Mouse (Mus musculus): ENCODE results near the gene Galntl5.
"Not testable (repeated sequence)": the region's sequence is repeated elsewhere in the genome, so short reads cannot be mapped to it uniquely, and the experiment has no call there.

Galntl5 gene

DNA sequence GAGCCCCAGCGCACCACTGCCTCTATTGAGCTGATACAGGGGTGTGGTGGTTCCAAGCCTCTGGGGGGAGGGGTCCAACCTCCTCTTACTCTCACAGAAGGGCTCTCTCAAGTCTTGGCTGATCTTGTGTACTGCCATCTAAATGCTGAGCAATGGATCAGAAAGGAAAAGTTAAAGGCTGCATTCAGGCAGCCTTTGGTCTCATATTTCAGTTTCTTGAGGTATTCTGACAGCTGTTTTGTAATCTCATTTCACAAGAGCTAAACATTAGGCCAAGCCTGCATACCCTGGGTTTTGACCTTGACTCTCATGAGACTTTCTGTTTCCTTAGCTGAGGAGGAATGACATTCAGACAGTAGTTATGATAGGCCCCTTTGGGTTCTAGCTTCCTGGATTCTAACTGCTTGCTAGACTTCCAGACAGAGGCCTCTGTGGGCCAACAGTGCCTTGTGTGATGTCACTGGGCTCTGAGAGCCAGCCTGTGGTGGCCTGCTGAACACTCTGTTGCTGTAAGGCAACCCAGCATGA, at the start of gene Galntl5:
Gene Galntl5 (plus strand): TSS at position 457 of the 528 bp plus-strand sequence.
- no peak for DNase-seq (ENCODE audit: low spot score)

DNA sequence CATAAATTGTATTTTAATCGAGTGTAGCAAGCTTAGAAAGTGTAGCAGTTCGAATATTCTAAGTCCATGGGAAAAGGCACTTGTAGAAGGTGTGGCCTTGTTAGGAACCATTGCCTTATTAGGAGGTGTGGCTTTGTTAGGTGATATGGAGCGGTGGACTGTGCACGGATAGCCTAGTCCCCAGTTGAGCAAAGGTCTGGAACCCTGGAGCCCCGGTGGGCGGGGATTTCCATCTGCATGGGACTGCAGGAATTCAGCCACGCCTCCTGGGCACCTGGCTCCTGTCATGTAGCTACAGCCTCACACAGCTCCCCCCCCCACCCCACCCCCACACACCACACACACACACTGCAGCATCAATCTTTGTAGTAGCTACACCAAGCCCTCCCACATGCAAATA, 34.6 kb upstream of the Galntl5 start:
- DNase-seq (ENCODE audit: low spot score) = no peak

DNA sequence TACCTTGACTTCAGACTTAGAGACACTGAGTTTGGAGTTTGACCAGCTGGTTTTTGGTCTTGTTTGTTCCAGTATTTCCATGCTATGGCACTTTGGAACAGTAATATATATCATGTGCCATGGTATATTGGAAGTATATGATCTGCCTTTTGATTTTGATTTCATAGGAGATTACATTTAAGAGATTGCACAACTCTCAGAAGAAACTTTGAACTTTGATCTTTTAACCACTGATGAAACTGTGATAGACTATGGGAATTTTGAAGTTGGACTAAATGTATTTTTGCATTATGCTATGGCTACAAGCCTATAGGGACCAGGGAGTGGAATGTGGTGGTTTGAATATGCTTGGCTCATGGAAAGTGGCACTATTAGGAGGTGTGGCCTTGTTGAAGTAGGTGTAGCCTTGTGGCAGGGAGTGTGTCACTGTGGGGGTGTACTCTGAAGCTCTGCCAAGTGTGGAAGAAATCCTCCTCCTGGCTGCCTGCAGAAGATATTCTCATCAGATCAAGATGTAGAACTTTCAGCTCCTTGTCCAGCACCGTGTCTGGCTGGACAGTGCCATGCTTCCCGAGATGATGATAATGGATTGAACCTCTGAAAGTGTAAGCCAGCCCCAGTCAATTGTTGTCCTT, 31.8 kb upstream of the Galntl5 start:
- no peak for DNase-seq (ENCODE audit: low spot score)

DNA sequence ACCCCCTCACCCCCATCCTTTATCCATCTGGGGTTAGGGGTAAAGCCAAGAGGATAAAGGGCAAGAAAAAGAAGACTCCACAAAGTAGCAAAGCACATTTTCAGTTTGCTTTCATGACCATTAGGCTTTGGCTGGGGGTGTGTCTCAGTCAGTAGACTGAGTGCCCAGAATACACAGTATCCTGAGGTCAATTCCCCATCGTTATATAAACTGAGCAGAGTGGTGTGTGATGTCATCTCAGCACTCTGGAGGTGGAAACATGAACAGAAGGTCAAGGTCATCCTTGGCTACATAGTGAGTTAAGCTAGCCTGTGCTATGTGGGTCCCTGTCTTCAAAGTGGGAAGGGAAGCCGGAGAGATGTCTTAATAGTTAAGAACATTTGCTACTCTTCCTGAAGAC, 27.8 kb upstream of the Galntl5 start:
- DNase-seq (ENCODE audit: low spot score) = no peak

DNA sequence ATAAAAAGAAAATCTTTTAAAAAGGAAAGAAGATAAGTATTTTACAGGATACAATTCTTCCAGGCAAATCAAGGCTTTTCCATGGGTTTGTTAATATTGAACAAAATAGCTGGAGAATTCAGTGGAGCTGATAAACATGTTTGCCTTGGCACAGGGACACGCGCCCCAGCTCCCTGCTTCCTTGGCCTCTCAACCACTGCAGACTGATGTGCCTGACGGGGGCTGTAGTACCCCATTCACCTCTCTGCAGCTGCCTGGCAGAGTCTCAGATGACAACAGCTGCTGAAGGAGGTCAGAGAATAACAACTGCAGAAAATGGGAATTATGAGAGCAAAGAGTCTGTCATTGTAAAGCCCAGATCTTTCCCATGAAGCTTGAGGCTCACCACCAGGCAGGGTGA, 27.3 kb upstream of the Galntl5 start:
- no peak for DNase-seq (ENCODE audit: low spot score)

DNA sequence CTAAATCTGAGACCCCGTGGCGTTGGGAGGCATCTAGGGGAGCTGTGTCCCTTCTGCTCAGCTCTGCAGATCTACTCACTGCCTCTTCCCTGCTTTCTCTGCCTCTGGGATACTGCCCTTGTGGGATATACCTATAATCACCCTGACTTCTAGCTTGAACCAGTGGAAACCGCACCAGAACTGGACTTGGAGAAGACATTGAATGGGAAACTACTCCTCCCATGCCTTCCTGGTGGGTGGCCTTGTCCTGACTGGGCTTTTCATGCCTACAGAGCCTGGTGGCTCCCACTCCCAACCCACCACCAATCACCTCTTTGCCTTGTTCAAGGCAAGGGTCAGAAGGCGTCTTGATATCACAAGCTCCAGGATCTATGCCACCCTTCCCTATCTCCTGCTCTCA, 26.4 kb upstream of the Galntl5 start:
- no peak for DNase-seq (ENCODE audit: low spot score)

DNA sequence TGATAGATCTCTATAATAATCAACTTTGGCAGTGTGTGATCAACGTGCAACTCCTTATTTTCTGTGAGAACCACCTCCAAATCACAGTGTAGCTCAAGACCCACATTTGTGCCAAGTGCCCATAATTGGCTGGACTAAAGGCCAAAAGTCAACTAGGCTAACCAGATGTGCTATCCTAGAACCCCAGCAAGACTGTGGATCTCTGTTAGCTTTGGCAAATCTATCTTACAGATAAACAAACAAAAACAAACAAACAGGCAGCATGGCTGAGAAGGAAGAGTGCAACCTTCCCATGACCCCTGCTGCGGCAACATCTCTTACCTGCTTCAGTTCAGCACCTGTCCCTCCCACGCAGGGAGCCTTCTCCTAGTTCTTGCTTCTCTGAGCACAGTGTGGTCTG, 25.9 kb upstream of the Galntl5 start:
- no peak for DNase-seq (ENCODE audit: low spot score)

DNA sequence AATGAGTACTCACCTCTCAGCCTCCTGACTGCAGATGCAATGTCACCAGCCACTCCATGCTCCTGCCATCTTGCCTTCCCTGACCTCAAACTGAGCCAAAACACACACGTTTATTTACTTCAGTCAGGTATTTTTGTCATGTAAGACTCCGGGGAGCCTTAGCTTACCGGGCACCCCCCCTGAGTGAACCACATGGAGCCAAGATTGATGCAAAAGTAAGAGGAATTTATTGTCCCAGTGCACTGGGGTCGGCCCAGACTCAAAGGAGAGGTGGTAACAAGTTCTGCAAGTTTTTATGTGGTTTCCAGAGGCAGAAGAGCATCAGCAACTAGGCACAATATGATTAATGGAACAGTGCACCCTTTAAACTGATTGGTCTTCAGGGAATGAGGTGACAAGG, 24.1 kb upstream of the Galntl5 start:
- no peak for DNase-seq (ENCODE audit: low spot score)

DNA sequence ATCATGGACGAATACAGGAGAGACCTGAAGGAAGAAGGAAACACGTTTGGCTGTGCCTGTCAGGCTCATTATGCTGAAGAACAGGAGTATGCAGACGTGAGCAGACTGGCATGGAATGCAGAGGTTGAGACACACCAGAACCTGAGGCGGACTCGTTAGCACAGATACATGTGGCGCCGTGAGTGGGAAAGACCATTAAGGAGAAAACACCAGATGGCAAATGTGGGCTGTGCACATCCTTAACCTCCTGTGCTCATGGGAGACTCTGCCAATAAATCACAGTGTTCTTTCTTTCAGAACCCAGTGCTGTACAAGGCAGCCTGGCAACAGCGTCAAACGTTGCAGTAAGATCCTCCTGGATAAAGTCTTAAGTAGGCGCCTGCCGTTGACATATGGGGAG, 20.7 kb upstream of the Galntl5 start:
- no peak for DNase-seq (ENCODE audit: low spot score)

DNA sequence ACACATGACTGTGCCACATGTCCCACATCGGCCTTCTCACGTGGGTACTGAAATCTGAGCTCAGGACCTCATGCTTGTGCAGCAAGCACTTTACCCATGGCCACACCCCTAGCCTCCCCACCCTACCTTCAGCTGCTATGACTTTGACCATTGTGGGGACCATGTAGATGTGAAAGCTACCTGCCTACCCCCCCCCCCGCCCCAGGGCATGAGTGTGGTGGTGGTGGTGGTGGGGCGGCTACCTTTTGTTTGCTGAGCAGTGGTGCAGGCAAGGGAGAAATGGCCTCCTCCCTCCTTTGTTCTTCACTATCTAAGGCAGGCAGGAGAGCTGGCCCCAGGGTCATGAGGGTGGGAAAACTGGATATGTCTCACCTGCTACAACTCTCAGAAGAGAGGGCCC, 18.3 kb upstream of the Galntl5 start:
- no peak for DNase-seq (ENCODE audit: low spot score)

DNA sequence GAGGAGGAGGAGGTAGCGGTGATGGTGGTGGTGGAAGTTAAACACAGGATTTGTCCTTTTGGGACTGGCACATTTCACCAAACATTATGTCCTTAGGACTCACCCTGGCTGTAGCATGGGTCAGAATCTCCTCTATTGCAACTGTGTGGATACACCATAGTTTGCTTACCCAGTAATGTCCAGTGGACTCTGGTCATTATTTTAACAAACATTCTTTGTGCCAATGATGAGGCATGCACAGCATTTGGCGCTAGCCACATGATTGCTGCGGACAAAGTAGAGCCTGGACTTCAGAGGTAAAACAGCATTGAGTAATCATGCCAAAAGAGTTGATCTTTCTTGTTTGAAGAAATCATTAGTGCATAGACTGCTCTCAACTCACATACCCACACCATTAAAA, 17.3 kb upstream of the Galntl5 start:
- DNase-seq (ENCODE audit: low spot score) = no peak

DNA sequence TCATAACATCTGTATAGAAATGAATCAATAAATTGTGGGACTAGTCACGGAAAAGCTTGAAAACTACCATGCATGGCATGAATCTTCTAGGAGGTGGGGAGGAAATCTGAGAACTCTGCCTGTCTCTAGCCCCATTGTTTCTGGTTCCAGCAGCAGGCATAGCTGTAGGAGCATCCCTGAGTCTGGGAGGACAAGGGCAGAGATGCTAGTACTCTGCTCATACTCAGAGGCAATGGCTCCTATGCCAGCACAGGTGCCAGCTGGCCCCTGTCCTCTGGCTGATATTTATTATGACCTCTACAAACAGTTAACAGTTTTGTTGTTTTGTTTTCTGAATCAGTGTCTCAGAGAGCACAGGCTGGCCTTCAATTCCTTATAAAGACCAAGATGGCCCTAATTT, 16.9 kb upstream of the Galntl5 start:
- no peak for DNase-seq (ENCODE audit: low spot score)

DNA sequence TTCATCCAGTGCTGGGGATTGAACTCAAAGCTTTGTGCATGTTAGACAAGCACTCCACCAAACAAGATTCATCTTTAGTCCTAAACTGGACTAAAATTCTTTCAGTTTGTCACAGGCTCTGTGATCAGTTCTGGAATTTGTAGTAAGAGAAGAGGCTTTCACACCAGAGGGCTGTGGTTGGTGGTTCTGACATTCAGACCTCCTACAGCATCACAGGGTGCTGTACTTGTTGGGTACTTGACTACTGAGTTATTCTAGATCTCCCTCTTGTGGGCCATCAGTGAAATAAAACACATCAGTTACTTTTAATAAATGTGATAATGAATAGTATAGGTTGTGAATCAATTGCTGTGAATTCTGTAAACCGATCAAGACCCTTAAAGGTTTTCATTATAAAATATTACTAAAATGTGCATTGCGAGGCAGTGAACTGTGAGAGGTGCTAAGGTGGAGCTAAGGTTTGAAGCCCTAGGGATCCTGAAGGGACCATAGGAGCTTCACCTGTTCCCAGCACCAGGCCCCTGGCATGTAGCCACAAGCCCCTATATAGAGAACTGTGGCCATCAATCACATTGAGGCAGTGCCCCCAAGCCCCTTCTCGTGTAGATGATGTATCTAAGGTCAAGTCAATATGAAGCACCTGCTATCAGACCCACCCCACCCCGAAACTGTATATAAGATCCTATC, 16.0 kb upstream of the Galntl5 start:
- DNase-seq (ENCODE audit: low spot score) = no peak

DNA sequence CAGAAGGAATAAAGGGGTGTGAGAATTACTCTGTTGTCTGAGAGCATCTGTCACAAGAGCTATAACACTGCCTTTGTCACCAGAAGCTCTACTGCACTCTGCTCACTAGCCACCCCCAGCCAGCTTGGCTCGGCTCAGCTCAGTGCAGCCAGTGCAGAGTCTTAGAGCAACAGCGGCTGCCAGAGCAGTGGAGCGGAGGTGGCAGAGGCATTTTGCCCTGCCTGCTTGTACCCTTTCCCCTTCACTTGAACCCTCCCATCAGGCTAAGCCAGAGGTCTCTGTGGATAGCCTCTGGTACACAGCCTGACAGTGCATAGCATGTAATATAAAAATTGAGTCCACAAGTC, 15.5 kb upstream of the Galntl5 start:
- no peak for DNase-seq (ENCODE audit: low spot score)

DNA sequence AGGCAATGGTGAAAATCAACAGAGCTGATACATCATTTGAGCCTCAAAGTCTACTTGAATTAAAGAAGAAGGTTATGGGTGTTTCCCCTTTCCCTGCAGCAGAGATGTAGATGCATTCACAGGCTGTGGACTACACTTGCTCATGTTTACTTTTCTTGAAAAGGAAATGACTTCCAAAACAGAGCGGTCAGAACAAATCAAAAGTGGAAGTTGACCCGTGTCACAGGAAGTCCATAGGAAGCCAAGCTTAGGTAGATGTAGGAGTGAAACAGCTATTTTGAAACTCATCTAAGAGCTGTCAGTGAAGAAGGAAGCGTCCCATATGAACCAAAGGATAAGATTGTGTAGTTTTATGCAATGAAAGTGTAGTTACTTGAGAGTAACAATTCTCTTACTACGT, 14.6 kb upstream of the Galntl5 start:
- DNase-seq (ENCODE audit: low spot score) = no peak

DNA sequence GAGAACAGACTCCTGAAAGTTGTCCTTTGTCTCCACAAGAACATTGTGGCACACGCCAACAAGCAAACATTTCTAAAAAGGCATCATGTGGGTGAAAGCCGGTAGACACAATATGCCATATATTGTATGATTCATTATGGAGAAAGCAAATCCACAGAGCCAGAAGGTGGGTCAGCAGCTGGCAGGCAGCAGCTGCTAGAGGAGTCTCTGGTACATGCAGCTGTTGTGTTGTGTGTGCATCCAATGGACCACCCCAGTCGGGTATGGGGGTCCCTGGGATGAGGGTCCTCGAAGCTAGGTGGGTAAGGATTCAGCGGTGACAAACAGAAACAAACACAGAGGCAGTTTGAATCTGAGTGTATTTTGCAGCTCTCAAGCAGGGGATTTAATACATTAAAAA, 3.3 kb upstream of the Galntl5 start:
- not testable (repeated sequence) for DNase-seq (ENCODE audit: low spot score)

DNA sequence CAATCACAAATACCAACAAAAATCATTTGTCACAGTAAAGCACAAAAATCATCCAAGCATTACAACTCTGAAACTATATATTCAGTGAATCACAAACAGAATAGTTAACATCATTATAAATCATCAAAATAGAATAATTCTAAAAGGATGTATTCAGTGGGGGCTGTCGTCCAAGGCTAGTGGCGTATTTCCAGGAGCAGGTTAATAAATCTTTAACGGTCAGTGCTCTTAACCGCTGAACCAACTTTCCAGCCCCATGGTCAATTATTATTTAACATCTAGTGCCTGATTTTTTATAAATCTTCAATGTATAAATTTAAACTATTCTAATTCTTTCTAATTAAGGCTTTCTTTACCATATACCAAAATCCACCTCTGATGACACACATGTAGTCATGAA, 2.7 kb upstream of the Galntl5 start:
- DNase-seq (ENCODE audit: low spot score) = not testable (repeated sequence)

DNA sequence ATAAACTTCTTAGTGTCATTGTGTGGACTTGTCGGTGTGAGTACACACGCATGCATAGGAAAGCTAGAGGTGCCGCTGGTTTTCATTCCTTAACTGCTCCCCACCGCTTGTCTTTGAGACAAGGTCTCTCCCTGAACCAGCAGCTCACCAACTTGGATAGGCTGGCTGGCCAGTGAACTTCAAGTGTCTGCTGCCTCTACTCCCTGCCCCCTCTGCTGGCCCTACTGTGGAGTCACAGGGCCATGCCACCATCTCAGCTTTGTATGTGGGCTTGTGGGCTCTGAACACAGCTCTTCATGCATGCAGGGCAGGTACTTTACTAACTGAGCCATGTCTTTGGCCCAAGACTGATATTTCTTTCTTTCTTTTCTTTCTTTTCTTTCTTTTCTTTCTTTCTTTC, 2.0 kb upstream of the Galntl5 start:
- no peak for DNase-seq (ENCODE audit: low spot score)

DNA sequence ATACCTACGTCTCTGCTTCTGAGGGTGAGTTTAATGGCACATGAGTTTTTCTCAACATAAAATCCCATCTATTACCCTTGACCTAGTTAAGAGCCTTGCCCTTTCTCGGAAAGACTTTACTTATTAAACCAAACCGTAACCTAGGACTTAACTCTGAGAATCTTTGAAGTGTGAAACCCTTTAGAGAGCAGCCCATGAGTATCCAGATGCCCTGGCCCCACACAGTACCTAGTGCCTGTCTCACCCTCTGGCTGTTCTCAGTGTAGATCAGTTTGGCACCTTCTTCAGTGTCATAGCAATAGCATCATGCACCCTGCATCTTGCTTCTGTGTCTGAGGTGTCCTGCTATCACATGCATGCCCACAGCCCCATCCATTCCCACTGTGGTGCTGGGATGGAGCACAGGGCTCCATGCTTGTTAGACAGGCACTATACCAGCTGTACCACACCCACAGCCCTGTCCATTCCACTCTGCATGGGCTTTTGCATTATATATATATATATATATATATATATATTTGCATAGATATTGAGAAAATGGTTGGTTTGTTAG, 1.2 kb upstream of the Galntl5 start:
- no peak for DNase-seq (ENCODE audit: low spot score)

DNA sequence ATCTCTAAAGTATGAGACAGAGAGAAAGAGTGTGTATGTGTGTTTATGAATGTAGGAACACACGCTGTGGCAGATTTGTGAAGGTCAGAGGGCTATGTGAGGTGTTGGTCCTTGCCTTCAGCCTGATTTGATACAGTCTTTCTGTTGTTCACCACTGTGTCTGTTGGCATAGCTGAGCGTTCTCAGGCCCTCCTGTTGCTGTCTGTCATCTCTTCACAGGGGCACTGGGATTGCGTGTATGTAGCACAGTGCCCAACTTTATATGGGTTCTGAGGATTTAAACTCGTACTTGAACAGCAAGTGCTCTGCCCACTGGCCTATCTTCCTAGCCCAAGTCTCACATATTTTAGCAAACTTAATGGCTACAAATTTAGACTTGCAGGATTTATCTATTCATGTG, 2.3 kb downstream of the Galntl5 start:
- DNase-seq (ENCODE audit: low spot score) = no peak

DNA sequence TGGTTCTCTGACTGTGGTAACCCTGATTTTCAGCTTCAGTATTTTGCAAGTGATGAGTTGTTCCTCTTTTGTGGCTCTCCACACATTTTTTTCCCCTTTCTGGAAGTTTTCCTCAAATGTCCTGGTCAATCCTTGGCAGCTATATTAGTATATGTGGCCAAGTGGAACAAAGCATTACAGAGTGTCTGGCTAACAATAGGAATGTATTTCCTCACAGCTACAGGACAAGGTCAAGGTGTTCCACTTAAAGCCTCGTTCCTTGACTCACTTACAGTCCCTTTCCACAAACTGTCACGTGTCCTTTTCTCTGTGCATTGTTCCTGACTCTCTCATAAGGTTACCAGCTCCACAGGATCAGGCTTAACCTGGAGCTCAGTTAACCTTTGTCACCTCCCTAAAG, 3.3 kb downstream of the Galntl5 start:
- no peak for DNase-seq (ENCODE audit: low spot score)

DNA sequence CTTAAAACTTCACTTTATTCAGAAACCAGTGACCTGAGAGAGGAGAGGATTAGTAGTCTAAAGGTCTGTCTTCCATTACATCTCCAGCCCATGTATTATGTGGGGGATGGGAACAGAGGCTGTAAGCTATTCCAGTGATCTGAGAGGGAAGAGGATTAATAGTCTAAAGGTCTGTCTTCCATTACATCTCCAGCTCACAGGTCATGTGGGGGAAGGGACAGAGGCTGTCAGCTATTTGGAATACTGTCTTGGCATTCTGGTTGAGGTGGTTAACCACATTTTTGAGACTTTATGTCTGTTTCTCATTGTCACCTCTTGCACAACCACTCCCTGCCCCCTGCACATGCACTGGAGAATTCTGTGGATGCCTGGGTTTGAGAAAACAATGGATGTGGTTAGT, 6.5 kb downstream of the Galntl5 start:
- no peak for DNase-seq (ENCODE audit: low spot score)

DNA sequence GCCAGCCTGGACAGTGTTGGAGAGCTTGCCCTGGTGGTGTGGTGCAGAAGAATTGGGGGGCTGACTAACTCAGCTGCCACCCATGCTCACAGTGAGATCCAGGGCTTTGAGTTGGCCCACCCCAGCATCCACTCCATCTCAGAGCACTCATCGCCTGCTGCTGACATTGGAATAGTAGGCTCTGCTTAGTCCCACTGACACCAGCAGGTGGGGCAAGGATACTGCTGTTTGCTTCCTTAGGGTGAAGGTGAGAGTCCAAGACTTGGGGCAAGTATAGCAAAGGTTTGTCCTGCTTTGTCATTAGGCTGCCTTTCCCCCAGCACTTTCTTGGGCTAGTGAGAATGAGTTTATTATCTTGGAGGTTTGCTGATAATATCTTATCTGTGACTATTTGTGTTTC, 7.5 kb downstream of the Galntl5 start:
- DNase-seq (ENCODE audit: low spot score) = no peak

DNA sequence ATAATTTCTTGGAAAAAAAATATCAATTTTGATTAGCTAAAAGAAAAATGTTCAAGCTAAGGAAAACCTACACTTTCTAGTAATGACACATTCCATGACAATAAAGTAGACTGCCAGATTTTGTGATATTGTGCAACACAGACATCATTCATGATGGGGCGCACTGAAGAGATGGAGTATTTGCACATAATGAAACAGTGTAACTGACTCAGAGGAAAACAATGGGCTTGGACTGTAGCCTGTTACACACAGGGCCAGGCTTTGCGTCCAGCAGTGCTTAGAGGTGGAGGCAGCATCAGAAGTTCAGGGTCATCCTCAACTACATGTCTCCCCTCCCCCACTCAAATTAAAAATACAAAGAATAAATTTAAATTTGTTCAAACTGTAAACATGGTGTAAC, 9.3 kb downstream of the Galntl5 start:
- no peak for DNase-seq (ENCODE audit: low spot score)
